Mouse (Mus musculus) hindlimb bud, embryonic 11.5 days (tissue): Measurements from ENCODE around the gene Mical1.

Experiments
- DNase-seq: peaks from one replicate; pipeline ENCODE4 v3.0.0-alpha.2; 2012; ENCODE audit warnings: low read depth, low spot score; ENCODE audit errors: extremely low spot score

Mical1 gene

DNA sequence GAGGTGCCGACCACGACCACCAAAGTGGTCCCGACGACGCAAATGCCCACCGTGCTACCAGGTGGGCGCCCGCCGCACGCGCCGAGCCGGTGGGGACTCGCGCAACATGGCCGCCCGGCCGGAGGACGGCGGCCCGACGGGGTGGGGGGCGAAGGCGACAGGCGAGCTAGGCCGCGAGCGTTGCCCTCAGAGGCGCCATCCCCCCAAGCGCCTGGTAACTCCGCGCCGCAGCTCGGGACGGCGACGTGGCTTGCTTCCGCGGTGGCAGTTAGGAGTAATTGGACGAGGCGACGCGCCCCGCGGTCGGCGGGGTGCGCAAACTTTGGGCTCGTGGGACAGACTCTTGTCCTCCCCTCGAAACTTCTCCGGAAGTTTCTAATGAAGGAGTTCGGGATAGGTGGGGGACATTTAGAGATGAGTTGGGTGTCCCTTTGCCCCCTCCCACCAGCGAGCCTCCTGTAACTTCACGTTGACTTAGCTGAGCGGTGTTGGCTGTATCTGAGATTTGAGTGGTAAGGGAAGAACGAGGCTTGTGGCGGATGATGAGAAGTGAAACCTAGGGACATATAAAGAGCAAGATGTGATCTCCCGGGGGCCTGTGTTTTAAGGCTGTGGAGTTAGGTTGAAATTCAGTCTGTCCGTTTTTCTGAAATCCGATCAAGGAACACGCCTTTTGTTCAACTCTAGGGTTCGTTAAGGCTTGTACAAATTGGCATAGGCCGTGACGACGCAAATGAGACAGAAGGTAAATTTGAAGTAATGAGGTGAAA lies 43.7 kb downstream of the Mical1 start:
- no peak for DNase-seq

DNA sequence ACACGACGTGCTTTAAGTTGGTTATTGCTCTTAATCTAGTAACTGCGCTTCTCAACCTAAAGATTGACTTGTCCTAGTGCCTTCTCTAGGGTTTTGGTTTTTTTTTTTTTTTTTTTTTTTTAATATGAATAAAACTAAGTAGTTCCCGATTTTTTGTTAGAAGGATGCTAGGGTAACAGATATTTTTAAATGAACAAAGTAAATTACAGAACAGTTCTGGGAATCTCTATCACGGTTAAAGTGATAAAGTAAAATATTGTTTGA lies 44.2 kb downstream of the Mical1 start:
- no peak for DNase-seq

- no peak for DNase-seq
Observed at GRCm38 (mm10) chr10:41523386-41523785, 47.3 kb downstream of the Mical1 start.

DNA sequence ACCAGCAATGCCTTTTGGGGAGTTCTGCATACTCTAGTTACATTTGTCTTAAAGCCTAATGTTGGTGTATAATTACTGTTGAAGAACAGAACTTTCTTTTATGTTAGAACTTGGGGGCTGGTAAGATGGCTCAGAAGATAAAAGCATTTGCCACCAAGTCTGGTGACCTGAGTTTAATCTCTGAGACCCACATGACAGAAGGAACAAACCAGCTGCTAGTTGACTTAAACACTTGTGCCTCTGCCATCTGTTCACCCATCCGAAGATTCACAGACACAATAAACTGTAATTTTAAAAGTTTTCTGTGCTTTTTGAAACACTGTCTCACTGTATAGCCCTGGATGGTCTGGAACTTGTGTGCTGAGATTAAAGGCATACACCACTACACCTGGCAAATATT lies 49.6 kb downstream of the Mical1 start:
- no peak for DNase-seq

DNA sequence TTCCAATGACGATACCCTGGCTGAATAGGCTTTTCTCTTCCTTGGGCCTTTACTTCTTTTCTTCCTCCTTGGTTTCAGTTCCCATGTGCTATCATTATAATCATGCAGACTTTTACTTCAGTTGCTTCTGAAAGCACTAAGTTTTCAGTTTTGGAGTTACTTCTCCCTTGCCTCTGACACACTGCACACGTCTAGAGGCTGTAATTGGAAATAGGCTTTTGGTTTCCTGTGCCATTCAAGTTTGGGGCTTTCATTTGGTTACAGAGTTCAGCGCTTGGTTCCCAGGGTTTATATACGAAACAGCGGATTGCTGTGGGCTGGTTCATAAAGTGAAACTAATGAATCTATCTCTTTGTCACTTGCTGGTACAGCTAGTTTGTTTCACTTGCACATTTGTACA lies 53.9 kb downstream of the Mical1 start:
- DNase-seq, result no peak

GRCm38 (mm10) chr10:41535991-41536390 lies 59.9 kb downstream of the Mical1 start:
- no peak for DNase-seq
